Mouse (Mus musculus) CH12.LX (cell line): Measurements from ENCODE around the gene Zfand6.

Experiments
- CTCF ChIP-seq, 2 experiments: IDR thresholded peaks in 1 of 2; conservative IDR thresholded peaks in 1 of 2; 2 replicates each; pipeline ENCODE4 v1.5.1; 2011 to 2012; ENCODE audit warnings: low read depth in 2 of 2, low read length in 2 of 2, improper control_type of control experiment in 1 of 2, inconsistent platforms in 1 of 2, mild to moderate bottlenecking in 1 of 2, moderate library complexity in 1 of 2
- HCFC1 ChIP-seq: IDR thresholded peaks from 2 replicates; pipeline ENCODE4 v1.6.1; 2012; ENCODE audit warnings: low read depth, mild to moderate bottlenecking, inconsistent platforms, low read length, improper control_type of control experiment
- NELFE ChIP-seq: IDR thresholded peaks from 2 replicates; pipeline ENCODE4 v1.6.1; 2011; ENCODE audit warnings: low read depth, low read length, improper control_type of control experiment
- NRF1 ChIP-seq: IDR thresholded peaks from 2 replicates; pipeline ENCODE4 v1.6.1; 2014; ENCODE audit warnings: low read depth, mild to moderate bottlenecking, inconsistent platforms, low read length, improper control_type of control experiment, moderate library complexity
- POLR2A ChIP-seq: IDR thresholded peaks from 2 replicates; pipeline ENCODE4 v1.6.1; 2011; ENCODE audit warnings: low read depth, mild to moderate bottlenecking, improper control_type of control experiment, low read length
- RAD21 ChIP-seq: IDR thresholded peaks from 2 replicates; pipeline ENCODE4 v1.6.1; 2011; ENCODE audit warnings: low read depth, mild to moderate bottlenecking, low read length, improper control_type of control experiment, moderate library complexity
- RCOR1 ChIP-seq: conservative IDR thresholded peaks from 2 replicates; pipeline ENCODE4 v1.6.1; 2012; ENCODE audit warnings: low read depth, mild to moderate bottlenecking, inconsistent platforms, low read length, improper control_type of control experiment

- TF ChIP-seq NRF1 (no peak), CTCF (conservative IDR thresholded peaks at IDR 0.05 in 1 of 2, IDR thresholded peaks at IDR 0.05 in 1 of 2; ENCODE audit: low read depth in 2 of 2, low read length in 2 of 2) (no peak), RCOR1 (no peak), RAD21 (no peak), NELFE (no peak), HCFC1 (no peak), POLR2A (no peak)
Observed at GRCm38 (mm10) chr7:84736803-84737202, 47.0 kb upstream of the Zfand6 start.
